Mouse (Mus musculus): ENCODE results near the gene Mrps25.

Mrps25 gene

DNA sequence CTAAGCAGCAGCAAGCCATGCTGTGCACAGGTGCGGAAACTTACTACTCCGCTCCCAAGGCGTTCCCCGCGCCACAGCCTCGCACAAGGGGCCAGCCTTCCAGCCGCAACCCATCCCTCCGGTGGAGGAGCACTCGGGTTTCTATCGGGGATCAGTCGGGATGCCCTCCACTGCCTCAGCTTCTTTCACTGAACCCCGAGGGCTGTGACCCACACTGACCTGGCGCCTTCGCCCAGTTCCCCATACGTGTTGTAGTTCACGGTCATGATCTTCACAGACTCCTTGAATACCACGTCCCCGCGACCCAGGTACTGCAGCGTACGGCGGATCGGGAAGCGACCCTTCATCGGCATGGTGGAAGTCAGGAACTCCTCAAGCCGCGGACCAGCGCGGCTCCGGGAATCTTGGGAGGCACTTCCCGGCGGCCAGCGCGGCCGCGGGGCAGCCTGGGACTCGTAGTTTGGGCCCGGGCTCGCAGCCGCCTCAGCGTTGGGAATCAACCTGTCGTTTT is at the start of gene Mrps25:
Gene Mrps25, minus strand, starts transcription at position 413 of the 511 bp plus-strand sequence.
- DNase-seq: peak; percentile 79

DNA sequence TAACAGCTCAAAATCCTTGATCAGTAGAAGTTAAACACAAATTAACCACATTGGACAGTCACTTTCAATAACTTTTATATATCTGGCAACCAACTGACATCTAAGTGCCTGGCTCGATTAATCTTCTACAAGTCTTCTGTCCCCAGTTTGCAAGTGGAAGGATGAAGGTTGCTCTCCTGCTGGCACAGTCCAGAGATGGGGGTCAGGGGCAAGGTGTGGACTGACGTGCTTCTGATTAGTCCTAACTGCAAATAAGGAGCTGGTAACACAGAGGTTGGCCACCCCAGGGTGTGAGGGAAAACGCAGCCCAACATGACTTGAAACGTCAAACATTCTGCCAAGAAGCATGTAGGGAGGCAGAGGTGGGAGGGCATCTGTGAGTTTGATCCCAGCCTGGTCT is 47.9 kb upstream of the Mrps25 start:
- DNase-seq: no peak

DNA sequence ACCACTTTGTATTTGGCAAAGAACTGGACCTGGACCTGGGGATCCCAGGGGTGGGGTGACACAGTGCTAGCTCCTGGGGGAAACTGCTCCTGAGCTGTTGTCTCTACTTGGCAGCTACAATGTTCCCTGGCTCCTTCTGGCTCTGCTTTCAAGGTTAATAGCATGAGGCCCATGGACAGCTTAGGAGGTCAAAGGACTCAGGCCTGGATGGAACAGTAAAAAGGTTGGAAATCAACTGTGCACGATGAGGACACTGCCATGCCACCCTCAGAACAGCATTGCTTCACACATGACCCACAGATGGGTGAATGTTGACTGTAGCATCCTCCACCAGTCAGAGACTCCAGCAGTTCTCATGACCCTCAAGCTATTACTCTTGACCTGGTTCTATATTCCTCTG is 47.5 kb upstream of the Mrps25 start:
- no peak for DNase-seq

DNA sequence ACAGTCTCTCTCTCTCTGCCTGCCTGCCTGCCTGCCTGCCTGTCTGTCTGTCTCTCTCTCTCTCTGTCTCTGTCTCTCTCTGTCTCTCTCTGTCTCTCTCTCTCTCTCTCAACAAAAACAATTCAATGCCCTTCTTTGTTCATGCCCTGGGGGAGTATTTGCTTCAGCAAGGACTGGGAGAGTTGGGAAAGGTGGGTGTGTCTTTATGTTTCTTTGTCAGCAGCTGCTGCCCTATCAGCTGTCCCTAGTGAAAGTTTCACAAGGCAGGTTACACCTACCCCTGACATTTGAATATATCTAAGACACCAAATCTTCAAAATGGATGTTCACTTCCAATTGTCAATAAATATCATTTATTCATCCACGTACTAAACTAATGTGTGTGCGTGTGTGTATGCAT is 45.8 kb upstream of the Mrps25 start:
- no peak for DNase-seq

DNA sequence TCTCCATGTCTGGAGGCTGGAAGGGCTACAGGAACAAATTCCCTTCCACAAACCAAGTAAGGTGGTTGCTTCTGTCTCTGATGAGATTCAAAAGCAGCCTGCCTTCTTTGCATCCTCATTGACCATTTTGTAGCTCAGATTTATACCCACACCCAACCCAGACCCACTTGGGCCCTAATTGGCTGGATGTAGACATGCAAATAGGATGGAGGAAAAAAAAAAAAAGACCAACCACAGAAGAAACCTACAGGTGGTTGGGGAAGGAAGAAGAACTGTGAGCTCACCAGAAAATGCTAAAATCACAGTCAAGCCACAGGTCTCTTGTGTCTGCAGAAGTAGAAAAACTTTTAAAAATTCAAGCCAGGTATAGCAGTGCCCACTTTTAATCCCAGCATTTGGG is 45.3 kb upstream of the Mrps25 start:
- DNase-seq: no peak

DNA sequence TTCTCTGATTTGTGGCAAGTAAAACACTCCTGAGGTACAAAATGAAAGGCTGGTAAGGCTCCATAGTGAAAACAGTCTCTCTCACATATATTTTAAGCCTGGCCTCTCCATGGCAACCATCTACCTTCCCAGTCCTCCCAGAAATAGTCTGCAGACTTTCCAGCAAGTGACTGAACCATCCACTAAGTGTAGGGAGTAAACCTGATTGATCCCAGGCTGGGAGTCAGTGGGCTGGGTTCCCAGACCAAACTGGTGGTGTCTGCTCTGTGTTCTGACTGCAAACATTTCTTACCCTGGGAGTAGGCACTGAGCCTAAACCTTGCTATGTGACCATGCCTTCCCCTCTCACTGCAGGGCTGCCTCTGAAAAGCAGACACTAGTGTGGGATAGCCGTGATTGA is 41.1 kb upstream of the Mrps25 start:
- DNase-seq: peak; percentile 36

DNA sequence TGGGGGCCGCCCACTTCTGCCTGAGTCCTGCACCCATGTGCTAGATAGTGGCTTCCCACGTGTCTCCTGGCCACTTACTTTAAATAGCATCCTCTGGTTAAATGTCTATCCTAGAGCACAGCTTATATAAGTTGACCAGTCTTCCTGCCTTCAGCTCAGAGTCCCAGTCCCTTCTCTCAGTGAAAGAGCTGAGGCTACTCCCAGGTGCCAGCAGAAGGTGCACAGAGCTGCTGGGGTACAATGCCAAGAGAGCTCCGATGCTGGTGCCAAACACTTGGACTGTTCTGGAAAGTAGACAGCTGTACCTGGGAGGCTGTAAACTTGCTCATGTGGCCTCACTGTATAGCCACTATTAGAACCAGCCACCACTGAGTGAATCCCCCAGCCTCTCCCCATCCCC is 38.2 kb upstream of the Mrps25 start:
- no peak for DNase-seq

DNA sequence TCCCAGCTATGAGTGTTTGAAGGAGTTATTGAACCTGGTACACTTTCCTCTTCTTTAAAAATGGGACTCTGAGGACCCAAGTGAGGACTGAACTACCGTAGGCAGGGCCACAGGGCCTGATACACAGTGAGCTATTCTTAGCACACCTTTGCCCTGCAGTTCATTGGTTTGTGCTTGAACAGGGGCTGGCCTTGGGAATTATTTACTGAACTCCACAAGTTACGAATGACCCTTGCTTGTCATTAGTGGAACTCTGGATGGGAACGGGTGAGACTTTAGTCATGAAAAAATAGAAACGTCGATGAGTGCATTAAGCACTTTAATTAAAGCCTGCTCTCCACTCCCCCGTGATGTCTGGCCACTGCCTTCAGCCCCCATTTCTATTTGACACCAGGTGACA is 37.8 kb upstream of the Mrps25 start:
- DNase-seq: no peak

DNA sequence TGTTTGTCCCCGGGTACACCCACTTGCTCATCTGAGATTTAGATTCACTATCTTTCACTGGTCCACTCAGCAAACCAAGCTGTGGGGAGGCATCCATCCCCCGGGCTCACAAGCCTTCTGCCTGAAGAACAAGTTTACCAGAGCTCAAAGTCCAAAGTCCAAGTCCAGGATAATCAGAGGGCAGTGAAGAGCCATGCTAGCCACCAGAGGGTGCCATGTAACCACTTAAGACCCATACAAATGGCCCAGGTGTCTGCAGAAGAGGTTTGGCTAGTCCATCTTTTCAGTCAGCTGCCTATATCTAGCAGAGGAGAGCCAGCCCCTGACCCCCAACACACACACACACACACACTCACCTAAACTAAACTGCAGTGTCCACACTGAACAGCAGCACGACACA is 35.6 kb upstream of the Mrps25 start:
- peak; percentile 27 for DNase-seq

DNA sequence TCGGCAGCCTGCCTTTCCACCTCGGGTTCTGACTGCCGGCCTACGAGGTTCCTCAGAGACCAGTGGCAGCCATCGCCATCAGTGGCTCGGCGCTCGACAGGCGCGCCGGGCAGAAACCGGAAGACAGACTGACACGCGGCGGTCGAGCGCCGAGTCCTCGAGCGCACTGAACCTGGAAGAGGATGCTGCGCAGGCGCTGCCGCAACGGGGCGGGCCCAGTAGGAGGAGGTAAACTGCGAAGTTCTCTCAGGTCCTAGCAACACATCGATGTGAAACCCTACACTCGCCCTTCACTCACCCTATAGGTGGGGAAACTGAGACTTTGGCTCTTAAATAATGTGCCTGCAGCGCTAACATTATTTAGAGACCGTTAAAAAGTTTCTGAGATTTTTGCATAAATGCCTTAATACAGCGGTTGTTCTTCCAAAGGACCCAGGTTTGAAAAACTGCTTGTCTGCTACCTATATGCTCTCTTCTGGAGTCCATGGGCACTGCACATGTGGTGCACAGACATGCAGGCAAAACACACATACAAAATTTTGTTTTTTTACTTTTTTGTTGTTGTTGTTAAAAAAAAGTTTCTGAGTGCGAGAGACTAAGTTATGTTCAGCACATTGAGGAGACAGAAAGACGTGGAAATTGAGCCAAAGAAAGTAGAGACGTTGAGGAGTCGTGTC is 31.1 kb upstream of the Mrps25 start, which contains the start of gene Rbsn:
Gene Rbsn, minus strand, starts transcription at position 153 of the 677 bp plus-strand sequence.
- DNase-seq: peak; percentile 90

DNA sequence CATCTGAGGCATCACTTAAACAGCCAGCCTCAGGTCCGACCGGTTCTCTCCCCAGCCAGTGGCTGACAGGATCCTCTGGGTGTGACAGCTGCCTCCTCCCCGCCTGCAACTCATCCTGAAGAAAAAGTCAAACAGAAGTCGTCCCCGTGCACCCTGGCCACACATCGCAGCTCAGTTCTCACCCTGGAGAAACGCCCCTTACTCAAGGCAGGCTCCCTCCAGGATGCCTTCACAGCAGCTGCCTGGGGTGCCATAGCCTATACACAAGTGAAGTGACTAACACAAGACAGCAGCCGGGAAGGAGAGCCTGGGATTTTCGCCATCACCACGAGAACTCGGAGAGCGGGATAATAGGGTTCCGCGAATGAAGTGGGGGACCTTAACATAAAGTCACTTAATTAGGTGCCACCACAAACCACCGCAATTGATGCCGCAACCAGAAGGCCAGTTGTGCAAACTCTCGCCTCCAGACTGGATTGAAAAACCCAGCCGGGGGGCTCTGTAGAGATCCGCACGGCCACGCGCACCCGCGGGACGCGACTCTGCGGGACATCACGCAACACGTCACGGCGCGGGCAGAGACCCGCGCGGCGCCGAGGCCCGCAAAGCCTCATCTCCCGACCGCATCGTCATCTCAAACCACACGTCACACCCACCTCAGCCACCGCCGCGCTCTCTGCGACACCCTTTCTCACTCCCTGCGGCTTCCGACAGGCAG is 30.4 kb upstream of the Mrps25 start:
- DNase-seq: peak; percentile 10

DNA sequence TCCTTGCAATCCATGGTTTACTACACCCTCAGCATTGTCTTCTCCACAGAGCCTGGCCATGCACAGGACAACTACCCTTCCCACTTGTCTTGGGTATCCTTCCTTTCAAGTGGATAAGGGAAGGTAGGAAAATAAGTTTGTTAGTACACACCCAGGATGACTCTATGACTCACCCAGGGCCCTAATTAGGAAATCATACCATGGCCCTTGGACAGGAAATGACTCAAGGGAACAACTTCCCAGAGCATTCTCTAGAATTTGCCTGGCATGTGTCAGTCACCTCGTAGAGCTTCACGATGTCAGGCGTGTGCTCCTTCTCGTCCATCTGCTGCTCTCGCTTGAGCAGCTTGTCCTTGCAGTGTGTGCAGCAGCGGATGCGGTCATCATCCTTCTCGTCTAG is 15.6 kb upstream of the Mrps25 start:
- no peak for DNase-seq

DNA sequence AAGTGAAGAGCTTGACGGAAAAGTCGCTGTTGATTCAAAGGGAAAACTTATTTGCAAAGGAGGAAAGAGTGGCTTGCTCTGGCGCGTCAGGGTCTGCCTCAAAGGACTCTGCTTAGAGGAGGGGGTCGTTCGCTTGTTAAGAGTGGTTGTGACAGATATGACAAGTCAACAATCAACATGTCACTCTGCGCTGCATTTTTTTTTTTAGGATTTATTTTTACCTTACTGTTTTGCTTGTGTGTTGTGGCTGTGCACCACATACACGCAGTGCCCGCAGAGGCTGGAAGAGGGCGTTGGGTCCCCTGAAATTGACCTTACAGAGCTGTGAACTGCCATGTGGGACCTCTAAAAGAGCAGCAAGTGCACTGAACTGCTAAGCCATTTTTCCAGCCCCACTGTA is 345 bp upstream of the Mrps25 start:
- no peak for DNase-seq

DNA sequence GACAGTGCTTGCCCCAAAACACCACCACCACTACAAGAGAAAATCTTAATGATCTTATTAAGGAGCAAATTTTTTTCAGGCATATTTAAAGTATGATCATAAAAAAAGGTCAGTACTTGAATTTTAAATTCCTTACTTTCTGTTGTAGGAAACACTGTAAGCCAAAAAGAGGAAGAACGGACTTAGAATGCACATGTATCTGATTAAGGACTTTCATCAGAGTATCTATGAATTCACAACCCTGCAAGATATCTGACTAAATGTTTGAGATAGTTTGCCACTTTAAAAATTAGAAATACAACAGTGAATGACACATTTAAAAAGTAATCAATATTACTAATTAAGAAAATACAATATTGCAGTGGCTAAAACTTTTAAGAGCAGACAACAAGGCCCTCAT is 7.4 kb downstream of the Mrps25 start:
- DNase-seq: no peak

DNA sequence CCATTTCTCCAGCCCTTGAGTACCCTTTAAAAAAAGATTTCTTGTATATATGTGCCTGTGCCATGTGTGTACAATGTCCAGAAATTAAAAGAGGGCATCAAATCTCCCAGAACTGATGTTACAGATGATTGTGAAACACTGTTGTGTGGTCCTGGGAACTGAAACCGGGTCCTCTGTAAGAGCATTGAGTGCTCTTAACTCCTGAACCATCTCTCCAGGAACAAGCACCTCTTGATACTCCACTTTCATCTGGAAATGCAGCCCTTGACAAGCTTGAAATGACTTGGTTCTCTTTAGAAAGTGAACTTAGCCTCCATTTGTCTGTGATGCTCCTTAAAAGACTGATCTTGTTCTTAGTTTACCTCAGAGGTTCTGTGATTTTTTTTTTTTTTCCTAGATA is 21.1 kb downstream of the Mrps25 start:
- no peak for DNase-seq

DNA sequence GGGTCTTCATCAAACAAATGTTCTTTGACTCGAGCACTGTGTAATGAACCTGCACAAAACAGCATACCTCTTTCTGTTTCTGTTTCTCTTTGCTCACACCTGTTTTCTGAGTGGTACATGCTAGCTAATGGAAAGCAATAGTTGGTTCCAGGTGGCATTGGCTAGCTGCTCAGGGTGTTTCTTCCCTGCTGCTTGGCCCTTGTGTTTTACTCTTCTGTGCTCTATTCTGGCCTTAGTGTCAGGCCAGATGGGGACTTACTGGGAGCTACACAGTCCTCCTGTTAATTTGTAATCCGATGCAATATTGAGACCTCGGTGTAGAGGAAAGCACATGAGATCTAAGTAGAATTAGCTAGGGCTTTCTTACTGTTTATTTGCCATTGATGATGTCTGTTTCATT is 25.0 kb downstream of the Mrps25 start:
- no peak for DNase-seq

DNA sequence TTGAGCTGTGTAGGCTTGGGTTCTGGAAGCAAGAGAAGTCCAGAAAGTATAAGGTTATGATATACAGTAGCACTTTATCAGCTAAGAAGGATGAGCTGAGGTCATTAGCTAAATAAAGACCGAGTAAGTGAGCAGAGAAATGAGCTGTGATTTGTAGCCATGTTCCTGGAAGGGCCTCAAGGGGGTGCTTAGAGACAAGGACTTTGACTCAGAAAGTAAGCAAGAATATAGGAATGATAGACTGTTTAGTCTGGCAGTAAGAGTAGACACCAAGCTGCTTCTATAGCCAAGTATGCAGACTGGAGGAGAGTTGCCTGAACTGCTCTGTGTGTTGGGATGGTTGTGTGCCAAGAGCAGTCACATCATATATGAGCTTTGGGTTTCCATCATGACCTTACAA is 30.1 kb downstream of the Mrps25 start:
- DNase-seq: no peak

DNA sequence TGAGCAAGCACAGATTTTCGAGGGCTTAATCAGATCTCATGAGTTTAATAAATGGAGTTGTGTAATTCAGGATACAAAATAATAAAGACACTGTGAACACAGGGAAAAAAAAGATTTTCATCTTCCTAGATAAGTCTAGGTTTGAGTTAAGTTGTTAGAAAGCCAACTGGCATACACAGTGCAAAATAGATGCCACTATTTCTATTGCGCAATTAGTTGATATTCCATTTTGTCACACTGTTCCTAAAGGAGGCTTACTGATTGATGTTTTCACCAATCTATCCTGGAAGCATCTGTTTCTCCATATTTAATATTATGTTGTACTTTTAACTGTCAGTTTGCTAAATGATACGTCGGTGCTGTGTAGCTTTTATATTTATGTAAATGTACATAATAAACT is 38.0 kb downstream of the Mrps25 start:
- no peak for DNase-seq

DNA sequence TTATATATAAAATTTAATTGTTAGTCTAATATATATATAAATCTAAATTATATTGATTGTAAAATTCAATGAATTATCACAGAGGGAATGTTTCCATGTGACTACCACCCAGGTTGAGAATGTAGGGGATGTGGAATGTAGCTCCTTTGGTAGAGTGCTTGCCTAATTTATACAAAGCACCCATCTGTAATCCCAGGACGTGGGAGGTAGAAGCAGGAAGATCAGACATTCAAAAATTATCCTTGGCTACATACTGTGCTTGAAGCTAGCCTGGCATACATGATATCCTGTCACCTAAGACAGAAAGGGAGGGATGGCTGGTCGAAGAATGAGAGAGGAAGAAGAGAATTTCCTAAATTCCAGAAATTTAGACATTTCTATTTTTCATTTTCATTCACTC is 47.5 kb downstream of the Mrps25 start:
- no peak for DNase-seq

DNA sequence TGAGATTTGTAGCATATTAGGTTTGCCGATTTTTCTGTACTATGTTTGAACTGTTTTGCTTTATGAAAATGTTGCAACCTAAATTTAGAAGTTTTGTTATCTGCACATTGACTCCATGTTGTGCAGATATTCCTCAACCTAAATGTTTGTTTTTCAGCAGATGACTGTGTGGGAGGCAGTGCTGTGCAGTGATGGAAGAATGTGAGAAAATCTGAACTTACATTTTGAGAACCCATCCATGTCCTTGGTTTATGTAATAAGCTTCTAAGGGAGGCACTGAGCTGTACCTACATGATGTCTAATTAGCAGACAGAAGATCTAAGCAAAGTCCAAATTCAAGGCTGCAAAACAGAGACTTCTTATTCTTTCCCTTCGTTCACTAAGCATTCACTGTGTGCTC is 50.2 kb downstream of the Mrps25 start:
- DNase-seq: no peak

DNA sequence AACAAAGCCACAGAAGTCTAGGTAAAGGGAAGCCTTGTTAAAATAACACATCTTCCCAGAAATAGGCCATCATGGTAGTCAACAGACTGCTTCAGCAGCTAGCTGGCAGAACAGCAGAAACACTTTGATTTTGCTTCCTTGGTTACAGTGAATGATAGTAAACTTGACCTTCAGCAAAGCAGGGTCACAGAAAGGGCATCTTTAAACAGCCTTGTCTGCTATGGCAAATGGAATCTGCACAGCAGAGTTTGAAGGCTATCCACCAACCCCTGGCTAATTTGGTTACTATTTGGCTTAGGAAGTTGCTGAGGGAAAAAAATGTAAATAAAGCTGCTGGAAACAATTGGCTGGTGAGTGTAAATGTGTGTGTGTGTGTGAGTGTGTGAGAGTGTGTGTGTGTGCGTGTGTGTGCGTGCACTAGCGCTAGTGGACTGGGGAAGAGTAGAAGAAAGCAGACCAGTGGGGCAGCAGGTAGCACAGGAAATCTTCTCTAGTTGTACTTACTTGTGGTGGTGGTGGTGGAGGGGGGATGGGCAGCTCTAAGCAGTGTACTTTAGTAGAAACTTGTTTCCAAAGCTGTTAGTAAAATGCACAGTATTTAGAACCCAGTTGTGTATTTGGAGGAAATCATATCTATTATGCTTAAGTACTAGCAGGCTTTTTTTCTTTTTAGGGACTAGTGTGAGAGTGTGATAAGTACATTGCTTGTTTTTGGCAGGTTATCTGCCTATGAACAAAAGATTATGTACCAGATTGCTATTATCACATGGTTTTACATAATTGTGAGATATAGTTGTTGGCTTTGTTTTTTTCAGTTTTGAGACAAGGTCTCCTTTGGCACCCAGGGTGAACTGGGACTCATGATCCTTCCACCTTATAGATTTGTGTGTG is 51.6 kb downstream of the Mrps25 start:
- no peak for DNase-seq

DNA sequence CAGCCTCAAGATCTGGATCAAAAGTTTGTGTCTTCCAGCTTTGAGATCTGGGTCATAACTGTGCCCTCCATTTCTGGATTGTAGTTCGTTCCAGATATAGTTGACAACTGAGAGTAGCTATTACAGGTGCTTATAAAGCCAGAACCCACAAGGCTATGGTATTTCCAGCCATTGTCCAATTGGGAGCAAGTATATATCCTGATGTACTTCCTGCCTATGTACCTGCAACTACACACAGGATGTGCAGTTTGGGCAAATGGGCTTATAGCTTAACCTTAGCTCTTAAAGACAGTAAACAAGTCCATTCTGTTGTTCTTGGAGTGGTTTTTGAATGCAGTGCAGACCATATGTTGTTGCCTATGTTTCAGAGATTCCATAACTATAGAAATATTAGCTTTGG is 52.4 kb downstream of the Mrps25 start:
- no peak for DNase-seq

DNA sequence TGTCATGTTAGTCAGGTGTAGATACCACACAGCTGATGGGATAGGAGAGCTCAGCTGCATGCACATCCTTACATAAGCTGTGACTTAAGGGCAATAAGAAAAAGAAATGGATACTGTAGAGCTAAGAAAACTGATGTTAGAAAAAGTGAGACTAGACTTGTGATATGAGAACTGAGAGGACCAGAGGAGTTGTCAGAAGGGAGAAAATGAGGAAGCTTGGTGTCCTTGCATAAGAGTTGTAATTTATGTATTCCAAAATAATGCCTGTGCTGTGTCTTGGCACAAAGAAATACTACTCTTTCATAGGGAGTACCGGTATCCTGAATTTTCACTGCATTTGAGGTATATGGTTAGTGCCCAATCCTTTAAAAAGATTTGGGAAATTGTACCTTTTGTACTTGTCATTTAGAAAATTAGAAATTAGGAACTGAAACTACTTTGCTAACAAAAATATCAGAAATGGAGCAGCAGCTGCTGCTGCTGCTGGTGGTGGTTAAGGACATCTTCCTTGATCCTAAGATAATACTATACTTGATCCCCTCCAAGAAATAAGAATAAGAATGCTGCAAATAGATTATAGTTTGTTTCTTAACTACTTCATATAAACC is 56.9 kb downstream of the Mrps25 start:
- DNase-seq: no peak

All from right cerebral cortex, postnatal 25 days (tissue).